Mouse (Mus musculus) CH12.LX (cell line): ENCODE results near the gene Epb41l3. TPM values are rescaled to one million over a fixed set of nuclear protein-coding genes. Genes with fewer than 3 reads are reported as not detected.

ENCODE experiments used
- DNase-seq: peaks from one replicate; pipeline ENCODE4 v3.0.0-alpha.2; 2013; ENCODE audit errors: extremely low read depth
- H3K27ac ChIP-seq: 2 replicates; pipeline ENCODE4 v1.5.1; 2012; ENCODE audit warnings: low read depth, mild to moderate bottlenecking, control low read depth, moderate library complexity; ENCODE audit not compliant: insufficient read depth
- H3K27me3 ChIP-seq: replicated peaks from 2 replicates; pipeline ENCODE3; 2012; ENCODE audit warnings: inconsistent platforms
- H3K36me3 ChIP-seq, 2 experiments: replicated peaks in 1 of 2; 2 replicates each; pipeline versions ENCODE3 to v1.6.1; 2012; ENCODE audit warnings: inconsistent platforms in 1 of 2, low read length in 1 of 2, mild to moderate bottlenecking in 1 of 2, mixed read lengths in 1 of 2, moderate library complexity in 1 of 2; ENCODE audit not compliant: control insufficient read depth in 1 of 2, insufficient read depth in 1 of 2
- H3K4me1 ChIP-seq, 2 experiments: 2 replicates each; pipeline ENCODE4 v1.6.1; 2012; ENCODE audit warnings: inconsistent platforms in 1 of 2, moderate library complexity in 1 of 2; ENCODE audit not compliant: insufficient read depth in 2 of 2, control insufficient read depth in 1 of 2
- H3K4me2 ChIP-seq: 2 replicates; pipeline ENCODE4 v1.6.1; 2012; ENCODE audit warnings: low read depth, mild to moderate bottlenecking, control low read depth; ENCODE audit not compliant: poor library complexity, insufficient read depth, severe bottlenecking
- H3K4me3 ChIP-seq, 3 experiments: fragments of 150-350 bp in 1 of 3; sonication (generic) in 1 of 3; replicated peaks in 1 of 3; 2 replicates each; pipeline versions ENCODE3 to v1.5.1; 2011 to 2012; ENCODE audit warnings: low read depth in 2 of 3, low read length in 2 of 3, mild to moderate bottlenecking in 2 of 3, moderate library complexity in 2 of 3, control low read depth in 1 of 3, improper control_type of control experiment in 1 of 3, inconsistent platforms in 1 of 3, mixed read lengths in 1 of 3; ENCODE audit not compliant: poor library complexity in 1 of 3
- H3K79me2 ChIP-seq: replicated peaks from 2 replicates; pipeline ENCODE4 v1.6.1; 2012; ENCODE audit warnings: mild to moderate bottlenecking, moderate library complexity; ENCODE audit not compliant: control insufficient read depth, poor library complexity, insufficient read depth, severe bottlenecking; ENCODE audit errors: extremely low read depth
- H3K9ac ChIP-seq: 2 replicates; pipeline ENCODE4 v1.6.1; 2012; ENCODE audit warnings: low read depth, mild to moderate bottlenecking, control low read depth, moderate library complexity; ENCODE audit not compliant: insufficient read depth
- H3K9me3 ChIP-seq: replicated peaks from 2 replicates; pipeline ENCODE3; 2012; ENCODE audit warnings: low read length, inconsistent platforms, mixed read lengths
- BHLHE40 ChIP-seq: IDR thresholded peaks from 2 replicates; pipeline ENCODE4 v1.6.1; 2011; ENCODE audit warnings: mild to moderate bottlenecking, low read depth, low read length, improper control_type of control experiment
- CHD2 ChIP-seq: IDR thresholded peaks from 2 replicates; pipeline ENCODE4 v1.6.1; 2011; ENCODE audit warnings: low read length, improper control_type of control experiment
- CTCF ChIP-seq, 2 experiments: IDR thresholded peaks in 1 of 2; conservative IDR thresholded peaks in 1 of 2; 2 replicates each; pipeline ENCODE4 v1.5.1; 2011 to 2012; ENCODE audit warnings: low read depth in 2 of 2, low read length in 2 of 2, improper control_type of control experiment in 1 of 2, inconsistent platforms in 1 of 2, mild to moderate bottlenecking in 1 of 2, moderate library complexity in 1 of 2
- ELF1 ChIP-seq: IDR thresholded peaks from 2 replicates; pipeline ENCODE4 v1.6.1; 2014; ENCODE audit warnings: low read depth, mild to moderate bottlenecking, inconsistent platforms, low read length, improper control_type of control experiment
- EP300 ChIP-seq: IDR thresholded peaks from 2 replicates; pipeline ENCODE4 v1.6.1; 2011; ENCODE audit warnings: low read length, improper control_type of control experiment
- ETS1 ChIP-seq: conservative IDR thresholded peaks from 2 replicates; pipeline ENCODE4 v1.6.1; 2012; ENCODE audit warnings: low read depth, mild to moderate bottlenecking, inconsistent platforms, low read length, improper control_type of control experiment, moderate library complexity
- HCFC1 ChIP-seq: IDR thresholded peaks from 2 replicates; pipeline ENCODE4 v1.6.1; 2012; ENCODE audit warnings: low read depth, mild to moderate bottlenecking, inconsistent platforms, low read length, improper control_type of control experiment
- JUND ChIP-seq: conservative IDR thresholded peaks from 2 replicates; pipeline ENCODE4 v1.6.1; 2011; ENCODE audit warnings: low read depth, low read length, improper control_type of control experiment
- MAZ ChIP-seq: IDR thresholded peaks from 2 replicates; pipeline ENCODE4 v1.6.1; 2012; ENCODE audit warnings: low read depth, mild to moderate bottlenecking, inconsistent platforms, low read length, improper control_type of control experiment, moderate library complexity
- NELFE ChIP-seq: IDR thresholded peaks from 2 replicates; pipeline ENCODE4 v1.6.1; 2011; ENCODE audit warnings: low read depth, low read length, improper control_type of control experiment
- NRF1 ChIP-seq: IDR thresholded peaks from 2 replicates; pipeline ENCODE4 v1.6.1; 2014; ENCODE audit warnings: low read depth, mild to moderate bottlenecking, inconsistent platforms, low read length, improper control_type of control experiment, moderate library complexity
- PAX5 ChIP-seq: IDR thresholded peaks from 2 replicates; pipeline ENCODE4 v1.6.1; 2012; ENCODE audit warnings: low read length, inconsistent platforms, mixed read lengths
- POLR2A ChIP-seq: IDR thresholded peaks from 2 replicates; pipeline ENCODE4 v1.6.1; 2011; ENCODE audit warnings: low read depth, mild to moderate bottlenecking, improper control_type of control experiment, low read length
- RCOR1 ChIP-seq: conservative IDR thresholded peaks from 2 replicates; pipeline ENCODE4 v1.6.1; 2012; ENCODE audit warnings: low read depth, mild to moderate bottlenecking, inconsistent platforms, low read length, improper control_type of control experiment
- UBTF ChIP-seq: IDR thresholded peaks from 2 replicates; pipeline ENCODE4 v1.6.1; 2012; ENCODE audit warnings: low read depth, mild to moderate bottlenecking, inconsistent platforms, low read length, improper control_type of control experiment, moderate library complexity
- USF2 ChIP-seq: conservative IDR thresholded peaks from 2 replicates; pipeline ENCODE4 v1.6.1; 2011; ENCODE audit warnings: low read depth, low read length, improper control_type of control experiment
- ZC3H11A ChIP-seq: IDR thresholded peaks from 2 replicates; pipeline ENCODE4 v1.6.1; 2012; ENCODE audit warnings: low read depth, mild to moderate bottlenecking, inconsistent platforms, low read length, improper control_type of control experiment
- ZMIZ1 ChIP-seq: IDR thresholded peaks from 2 replicates; pipeline ENCODE4 v1.6.1; 2012; ENCODE audit warnings: low read depth, mild to moderate bottlenecking, inconsistent platforms, low read length, improper control_type of control experiment
- ZNF384 ChIP-seq: IDR thresholded peaks from 2 replicates; pipeline ENCODE4 v1.6.1; 2012; ENCODE audit warnings: low read depth, low read length, improper control_type of control experiment, inconsistent platforms
- dilution Hi-C: fragments of 300-500 bp; cut with MboI; formaldehyde crosslinking; loops from 2 replicates; pipeline ENCODE4 v1.14.3; 2020; ENCODE audit warnings: low sequenced_read_pairs; ENCODE audit not compliant: extremely low pct_unique_long_range_greater_than_20kb, extremely low pct_ligation_motif_present
- in situ Hi-C: fragments of 300-500 bp; cut with MboI; formaldehyde crosslinking; loops from 3 replicates; pipeline ENCODE4 v1.14.3; 2019; ENCODE audit warnings: low sequenced_read_pairs, low pct_ligation_motif_present, low pct_unique_long_range_greater_than_20kb, mixed read lengths
- polyA plus RNA-seq: library from polyadenylated mRNA; unstranded; fragments of >175 nt; gene quantifications from 2 replicates; pipeline ENCODE4 v1.2.1, GENCODE M21; 2012; ENCODE audit warnings: low read depth; ENCODE audit not compliant: insufficient read length
- total RNA-seq, 2 experiments: library from RNA; depleted of rRNA; stranded (reverse); fragments of 300-350 nt in 1 of 2; fragments of >200 nt in 1 of 2; gene quantifications; 2 replicates each; pipeline ENCODE4 v1.2.3; 2012 to 2014

Epb41l3 gene
- total and polyA plus RNA-seq, 3 experiments: not detected

- Histone ChIP-seq H3K27ac (no peak overlapping the region), H3K4me1 (no peaks in the 10 kb centered on the region), H3K36me3 (no peaks in the 10 kb centered on the region), H3K9me3 (peaks cover 62% of the 10 kb centered on the region), H3K9ac (no peak overlapping the region), H3K79me2 (no peaks in the 10 kb centered on the region), H3K27me3 (no peaks in the 10 kb centered on the region), H3K4me3 (no peak overlapping the region), H3K4me2 (no peak overlapping the region)
- in situ Hi-C loops (no loop called here), dilution Hi-C loops (no loop called here)
- no peak for TF ChIP-seq POLR2A
- no peak for TF ChIP-seq ELF1
- TF ChIP-seq, all 38 proteins: peak for 0
- DNase-seq: no peak
Measured at GRCm38 (mm10) chr17:69067937-69068739, 7.3 kb upstream of the Epb41l3 start.

GRCm38 (mm10) chr17:69074095-69074494 is 1.4 kb upstream of the Epb41l3 start:
- Histone ChIP-seq H3K79me2 (no peaks in the 10 kb centered on the region), H3K4me1 (no peaks in the 10 kb centered on the region), H3K27ac (no peak overlapping the region), H3K4me2 (no peak overlapping the region), H3K4me3 (no peak overlapping the region), H3K27me3 (no peaks in the 10 kb centered on the region), H3K36me3 (no peaks in the 10 kb centered on the region), H3K9me3 (peaks cover 76% of the 10 kb centered on the region), H3K9ac (no peak overlapping the region)
- TF ChIP-seq UBTF: no peak
- no peak for TF ChIP-seq EP300
- TF ChIP-seq HCFC1: no peak
- no peak for TF ChIP-seq JUND
- TF ChIP-seq NRF1: no peak
- no peak for TF ChIP-seq BHLHE40
- no peak for TF ChIP-seq ETS1
- TF ChIP-seq MAZ: no peak
- DNase-seq: no peak
- in situ Hi-C loops (no loop called here), dilution Hi-C loops (no loop called here)

GRCm38 (mm10) chr17:69076238-69076625 is 749 bp downstream of the Epb41l3 start:
- Histone ChIP-seq H3K4me1 (no peaks in the 10 kb centered on the region), H3K36me3 (no peaks in the 10 kb centered on the region), H3K79me2 (no peaks in the 10 kb centered on the region), H3K4me2 (no peak overlapping the region), H3K9me3 (peaks cover 78% of the 10 kb centered on the region), H3K27ac (no peak overlapping the region), H3K9ac (no peak overlapping the region), H3K27me3 (no peaks in the 10 kb centered on the region), H3K4me3 (no peak overlapping the region)
- dilution Hi-C loops: no loop called here
- DNase-seq: no peak
- in situ Hi-C loops: no loop called here
- TF ChIP-seq ETS1 (no peak), CHD2 (no peak), RCOR1 (no peak), NELFE (no peak), ZNF384 (no peak), PAX5 (no peak), ZC3H11A (no peak), CTCF (conservative IDR thresholded peaks at IDR 0.05 in 1 of 2, IDR thresholded peaks at IDR 0.05 in 1 of 2; ENCODE audit: low read depth in 2 of 2, low read length in 2 of 2) (no peak), BHLHE40 (no peak), USF2 (no peak), ZMIZ1 (no peak), HCFC1 (no peak)
